Mouse (Mus musculus) embryonic facial prominence, embryonic 14.5 days (tissue): Measurements from ENCODE around the gene Psmd13. TPM values are rescaled to one million over a fixed set of nuclear protein-coding genes. Genes with fewer than 3 reads are reported as not detected.

Experiments used
- ATAC-seq: fragments of 200-750 bp; cut with Nextera tagmentation; 2 replicates; pipeline ENCODE4 v1.8.0; 2017; ENCODE audit warnings: low read depth, moderate number of reproducible peaks, moderate TSS enrichment
- DNase-seq: peaks from one replicate; pipeline ENCODE4 v3.0.0-alpha.2; 2015; ENCODE audit warnings: low spot score
- H3K27ac ChIP-seq: fragments of 300-500 bp; sonication (generic); replicated peaks from 2 replicates; pipeline ENCODE4 v1.5.1; 2014; ENCODE audit warnings: low read depth, mild to moderate bottlenecking, low read length, moderate library complexity
- H3K27me3 ChIP-seq: fragments of 300-500 bp; sonication (generic); replicated peaks from 2 replicates; pipeline ENCODE4 v1.6.1; 2014; ENCODE audit warnings: low read length; ENCODE audit not compliant: control insufficient read depth, insufficient read depth
- H3K36me3 ChIP-seq: fragments of 300-500 bp; sonication (generic); 2 replicates; pipeline ENCODE4 v1.6.1; 2014; ENCODE audit warnings: low read length, mixed read lengths; ENCODE audit not compliant: control insufficient read depth, insufficient read depth
- H3K4me1 ChIP-seq: fragments of 300-500 bp; sonication (generic); 2 replicates; pipeline ENCODE4 v1.6.1; 2014; ENCODE audit warnings: antibody characterized with exemption, low read length; ENCODE audit not compliant: control insufficient read depth, insufficient read depth
- H3K4me2 ChIP-seq: fragments of 300-500 bp; sonication (generic); 2 replicates; pipeline ENCODE4 v1.6.1; 2014; ENCODE audit warnings: low read depth, mild to moderate bottlenecking, low read length, moderate library complexity, mixed read lengths
- H3K4me3 ChIP-seq: fragments of 300-500 bp; sonication (generic); 2 replicates; pipeline ENCODE4 v1.5.1; 2014; ENCODE audit warnings: low read depth, mild to moderate bottlenecking, low read length
- H3K9ac ChIP-seq: fragments of 300-500 bp; sonication (generic); 2 replicates; pipeline ENCODE4 v1.6.1; 2014; ENCODE audit warnings: low read depth, mild to moderate bottlenecking, low read length, moderate library complexity, mixed read lengths
- H3K9me3 ChIP-seq: fragments of 300-500 bp; sonication (generic); 2 replicates; pipeline ENCODE4 v1.6.1; 2016; ENCODE audit warnings: low read length; ENCODE audit not compliant: control insufficient read depth
- WGBS: fragments of 180-500 bp; shearing (Covaris S2); extraction: QIAGEN DNeasy Blood & Tissue Kit; methylation state at CpG from one replicate; pipeline ENCODE4 v1.1.7; 2014; 5-methylcytosine and 5-hydroxymethylcytosine counted together
- polyA plus RNA-seq: library from polyadenylated mRNA; unstranded; fragments of >200 nt; fragmentation: Nextera tagmentation; extraction: Ambion mirVana; gene quantifications from 2 replicates; pipeline ENCODE4 v1.2.1, GENCODE M21; 2014

Psmd13 gene
- polyA plus RNA-seq, 1 experiment from 2014 or later, result 127 TPM

DNA sequence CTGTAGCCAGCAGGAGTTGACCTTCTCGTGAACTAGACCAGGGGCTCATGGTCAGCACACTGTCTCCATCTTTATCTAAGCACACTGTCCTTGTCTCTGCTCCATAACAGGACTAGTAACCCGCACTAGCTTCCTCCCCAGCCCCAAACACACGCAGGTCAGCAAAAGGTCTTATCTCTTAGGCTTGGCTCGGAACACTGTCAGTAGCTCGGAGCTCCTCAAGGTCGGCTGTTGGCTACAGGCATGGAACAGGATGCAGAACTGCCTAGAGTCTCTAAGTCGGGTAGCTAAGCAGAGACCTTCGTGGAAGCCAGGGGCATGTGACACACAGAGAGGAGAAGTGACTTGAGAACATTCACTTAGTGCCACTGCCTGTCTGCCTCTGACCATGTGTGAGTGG lies 66.4 kb downstream of the Psmd13 start:
- no peak for ATAC-seq
- 84% methylated on average over 8 of the region's 8 CpGs for WGBS
- no peak overlapping the region for H3K27ac ChIP-seq

More for the DNA sequence above, 66.4 kb downstream of the Psmd13 start:
- Histone ChIP-seq H3K4me2 (0 out of 2 replicates have a peak overlapping the region, but pooled peaks have one; percentile 2), H3K9ac (no peak overlapping the region), H3K4me3 (no peak overlapping the region), H3K4me1 (peaks cover 16% of the 10 kb centered on the region; the same call in 1 of the 2 replicates), H3K36me3 (peaks cover 63% of the 10 kb centered on the region), H3K9me3 (no peaks in the 10 kb centered on the region), H3K27me3 (no peaks in the 10 kb centered on the region)
- DNase-seq, result no peak

Other genes starting within 250 kb of the Psmd13 start
- gene Olfr53, start 235.5 kb upstream of the Psmd13 start, polyA plus RNA-seq, result not detected in 2 replicates
- gene Olfr539, start 222.0 kb upstream of the Psmd13 start, polyA plus RNA-seq, result 0.20 TPM in 1 of 2 replicates, not detected in the other
- gene Olfr45, start 200.0 kb upstream of the Psmd13 start, polyA plus RNA-seq, result not detected in 2 replicates
- not detected in 2 replicates for gene Olfr541, start 184.7 kb upstream of the Psmd13 start, polyA plus RNA-seq
- gene Cyp2e1, start 118.2 kb upstream of the Psmd13 start, polyA plus RNA-seq, result not detected in 2 replicates
- gene Syce1, start 94.1 kb upstream of the Psmd13 start, polyA plus RNA-seq, result 0.35 and 0.69 TPM in 2 replicates
- 1.4 and 2.3 TPM in 2 replicates for gene Zfp941, start 59.8 kb upstream of the Psmd13 start, polyA plus RNA-seq
- 7.6 and 12.9 TPM in 2 replicates for gene Urah, start 47.0 kb upstream of the Psmd13 start, polyA plus RNA-seq
- gene Scgb1c1, start 36.4 kb upstream of the Psmd13 start, polyA plus RNA-seq, result 0.88 and 3.6 TPM in 2 replicates
- gene Odf3, start 34.2 kb upstream of the Psmd13 start, polyA plus RNA-seq, result not detected in 2 replicates
- not detected in 2 replicates for gene Gm45785, start 25.6 kb upstream of the Psmd13 start, polyA plus RNA-seq
- 76.0 and 80.0 TPM in 2 replicates for gene Ric8a, start 25.0 kb upstream of the Psmd13 start, polyA plus RNA-seq
- 65.4 and 75.3 TPM in 2 replicates for gene Bet1l, start 24.4 kb upstream of the Psmd13 start, polyA plus RNA-seq
- 18.3 and 19.9 TPM in 2 replicates for gene Sirt3, start 341 bp downstream of the Psmd13 start, polyA plus RNA-seq
- 55.5 and 92.1 TPM in 2 replicates for gene Cox8b, start 18.5 kb downstream of the Psmd13 start, polyA plus RNA-seq
- 0.19 and 0.42 TPM in 2 replicates for gene Nlrp6, start 38.9 kb downstream of the Psmd13 start, polyA plus RNA-seq
- gene Pgghg, start 59.4 kb downstream of the Psmd13 start, polyA plus RNA-seq, result 22.7 and 25.5 TPM in 2 replicates
- gene Ifitm5, start 68.3 kb downstream of the Psmd13 start, polyA plus RNA-seq, result 108 and 179 TPM in 2 replicates
- gene Gm45717, start 74.0 kb downstream of the Psmd13 start, polyA plus RNA-seq, result 0.89 TPM in 1 of 2 replicates, not detected in the other
- 1,406 and 1,438 TPM in 2 replicates for gene Ifitm2, start 74.0 kb downstream of the Psmd13 start, polyA plus RNA-seq
- 63.4 and 76.6 TPM in 2 replicates for gene Ifitm1, start 85.3 kb downstream of the Psmd13 start, polyA plus RNA-seq
- gene Ifitm3, start 128.8 kb downstream of the Psmd13 start, polyA plus RNA-seq, result 170 and 178 TPM in 2 replicates
- 1.6 and 2.1 TPM in 2 replicates for gene Ifitm6, start 136.0 kb downstream of the Psmd13 start, polyA plus RNA-seq
- gene Gm17387, start 147.2 kb downstream of the Psmd13 start, polyA plus RNA-seq, result not detected in 2 replicates
- 6.6 and 10.3 TPM in 2 replicates for gene B4galnt4, start 179.1 kb downstream of the Psmd13 start, polyA plus RNA-seq
- 30.0 and 33.5 TPM in 2 replicates for gene Pkp3, start 196.2 kb downstream of the Psmd13 start, polyA plus RNA-seq
- gene Sigirr, start 218.6 kb downstream of the Psmd13 start, polyA plus RNA-seq, result 4.0 and 4.4 TPM in 2 replicates
- 3.7 and 5.0 TPM in 2 replicates for gene Ano9, start 235.8 kb downstream of the Psmd13 start, polyA plus RNA-seq
- 64.5 and 74.8 TPM in 2 replicates for gene Ptdss2, start 240.4 kb downstream of the Psmd13 start, polyA plus RNA-seq